Mouse (Mus musculus) myocyte (in vitro differentiated cells): ENCODE results near the gene Lrg1.

Experiments used
- CEBPB ChIP-seq: IDR thresholded peaks from 2 replicates; pipeline ENCODE4 v1.6.1; 2011; ENCODE audit warnings: mild to moderate bottlenecking, moderate library complexity; ENCODE audit not compliant: poor library complexity, insufficient read depth, severe bottlenecking
- E2F4 ChIP-seq: IDR thresholded peaks from one replicate; pipeline ENCODE4 v1.6.1; 2011; ENCODE audit warnings: mild to moderate bottlenecking, control low read depth, moderate library complexity; ENCODE audit not compliant: insufficient read depth
- MYOD1 ChIP-seq, 3 experiments: IDR thresholded peaks; one replicate each; pipeline ENCODE4 v1.6.1; 2011; ENCODE audit warnings: control low read depth in 2 of 3, low read depth in 2 of 3, mild to moderate bottlenecking in 2 of 3, moderate library complexity in 1 of 3; ENCODE audit not compliant: insufficient read length in 2 of 3, control insufficient read depth in 1 of 3
- POLR2A ChIP-seq: IDR thresholded peaks from one replicate; pipeline ENCODE4 v1.6.1; 2011; ENCODE audit warnings: low read depth, mild to moderate bottlenecking, control low read depth, moderate library complexity; ENCODE audit not compliant: insufficient read length
- REST ChIP-seq: IDR thresholded peaks from one replicate; pipeline ENCODE4 v1.6.1; 2011; ENCODE audit warnings: mild to moderate bottlenecking, control low read depth, moderate library complexity; ENCODE audit not compliant: insufficient read depth, insufficient read length
- SRF ChIP-seq: IDR thresholded peaks from one replicate; pipeline ENCODE4 v1.6.1; 2011; ENCODE audit warnings: low read depth; ENCODE audit not compliant: control insufficient read depth, insufficient read length
- TCF12 ChIP-seq: IDR thresholded peaks from one replicate; pipeline ENCODE4 v1.6.1; 2011; ENCODE audit warnings: mild to moderate bottlenecking, control low read depth; ENCODE audit not compliant: poor library complexity, insufficient read depth, severe bottlenecking

DNA sequence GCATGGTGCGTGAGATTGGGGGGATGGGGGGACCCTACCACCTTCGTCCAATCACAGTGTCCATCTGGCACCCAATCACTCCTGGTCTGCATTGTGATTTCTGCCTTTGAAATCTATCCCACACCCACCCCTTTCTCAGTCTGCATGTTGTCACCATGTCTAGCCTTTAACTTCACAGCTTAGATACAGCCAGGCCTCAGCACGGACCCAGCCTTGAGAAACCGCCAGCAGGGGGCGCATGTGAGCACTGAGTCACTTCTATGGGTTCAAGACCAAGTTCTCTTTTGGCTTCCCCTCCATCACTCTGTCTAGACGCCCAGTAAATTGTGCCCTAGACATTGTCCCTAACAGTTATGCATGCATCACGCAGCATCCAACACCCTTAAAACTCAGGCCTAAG is 10.0 kb upstream of the Lrg1 start:
- TF ChIP-seq MYOD1 (IDR thresholded peaks at IDR 0.05; ENCODE audit: control insufficient read depth in 1 of 3, insufficient read length in 2 of 3, low read depth in 2 of 3) (no peak), POLR2A (no peak), SRF (no peak), CEBPB (no peak), REST (no peak), TCF12 (no peak), E2F4 (no peak)
